Comparison of ENCODE assay signal across 36 mouse cellular contexts in genomic region chr5:97410190-97410589, GRCm38 (mm10). TPM values are rescaled to one million over a fixed set of nuclear protein-coding genes. Genes with fewer than 3 reads are reported as not detected.
DNase-seq lines count a peak whose midpoint lies in the region; ATAC-seq lines count a peak whose summit lies in the region.
"Had no signal": no experiment of that assay in that cellular context is flagged by ENCODE, and none has a peak within 500 bp of the region (broad histone marks: within the 10 kb centered on the region; RNA-seq: fewer than 3 reads in every experiment).

No protein-coding gene starts in this region.

- peak; percentile 58 for DNase-seq in forebrain, embryonic 14.5 days (ENCODE audit: low spot score)
- DNase-seq in forebrain, embryonic 10.5 days (ENCODE audit: extremely low spot score, low spot score), result no peak
- no peak for DNase-seq in hindbrain, embryonic 10.5 days (ENCODE audit: low spot score)
- no peak for DNase-seq in heart, postnatal 36 days
- DNase-seq: adrenal gland, adult 8-10 months; cerebellum, adult 11 months; cerebellum, adult 9-11 months; embryo, embryonic 11 days; gastrocnemius, postnatal 14 days; heart, postnatal 14 days; kidney, adult 8-10 months; kidney, postnatal 4 days; layer of hippocampus, adult 9-11 months; liver; lung, adult 2 months; lung, postnatal 10 days; spleen, adult 18-20 months; thymus, postnatal 14 days had no signal

- no peak overlapping the region for H3K27ac ChIP-seq in forebrain, embryonic 14.5 days (ENCODE audit: low read depth, low read length)
- no peak overlapping the region for H3K27ac ChIP-seq in forebrain, embryonic 10.5 days
- H3K27ac ChIP-seq in hindbrain, embryonic 13.5 days, result peak overlapping the region; percentile 10; the same call in 1 of the 2 replicates
- no peak overlapping the region for H3K27ac ChIP-seq in hindbrain, embryonic 10.5 days
- peak overlapping the region; percentile 48; the same call in 1 of the 2 replicates for H3K27ac ChIP-seq in neural tube, embryonic 14.5 days (ENCODE audit: low read depth, low read length)
- no peak overlapping the region for H3K27ac ChIP-seq in neural tube, embryonic 15.5 days (replicated peaks)
- H3K27ac ChIP-seq: embryonic facial prominence, embryonic 12.5 days; kidney, postnatal 0 days; liver, embryonic 14.5 days; macrophage had no signal

- no peaks in the 10 kb centered on the region for H3K36me3 ChIP-seq in forebrain, embryonic 14.5 days (ENCODE audit: control insufficient read depth, insufficient read depth, low read length)
- H3K36me3 ChIP-seq in forebrain, embryonic 10.5 days (replicated peaks), result no peaks in the 10 kb centered on the region
- H3K36me3 ChIP-seq in hindbrain, embryonic 13.5 days, result no peaks in the 10 kb centered on the region
- no peaks in the 10 kb centered on the region for H3K36me3 ChIP-seq in hindbrain, embryonic 10.5 days
- no peaks in the 10 kb centered on the region for H3K36me3 ChIP-seq in neural tube, embryonic 14.5 days (ENCODE audit: control insufficient read depth, insufficient read depth, low read length)
- no peaks in the 10 kb centered on the region for H3K36me3 ChIP-seq in neural tube, embryonic 15.5 days
- H3K36me3 ChIP-seq: embryonic facial prominence, embryonic 12.5 days; G1E had no signal

- H3K9me3 ChIP-seq in forebrain, embryonic 14.5 days (replicated peaks; ENCODE audit: control insufficient read depth, low read length), result no peaks in the 10 kb centered on the region
- H3K9me3 ChIP-seq in forebrain, embryonic 10.5 days, result no peaks in the 10 kb centered on the region
- no peaks in the 10 kb centered on the region for H3K9me3 ChIP-seq in hindbrain, embryonic 13.5 days
- H3K9me3 ChIP-seq in hindbrain, embryonic 10.5 days, result no peaks in the 10 kb centered on the region
- no peaks in the 10 kb centered on the region for H3K9me3 ChIP-seq in neural tube, embryonic 14.5 days (ENCODE audit: control insufficient read depth, low read length)
- 0 out of 2 replicates have a peak, but pooled peaks cover 3% of the 10 kb centered on the region for H3K9me3 ChIP-seq in neural tube, embryonic 15.5 days (replicated peaks)
- H3K9me3 ChIP-seq: embryonic facial prominence, embryonic 12.5 days; G1E had no signal

- no peaks in the 10 kb centered on the region for H3K27me3 ChIP-seq in forebrain, embryonic 14.5 days (replicated peaks; ENCODE audit: control insufficient read depth, insufficient read depth, low read length)
- H3K27me3 ChIP-seq in forebrain, embryonic 10.5 days (ENCODE audit: poor library complexity, severe bottlenecking), result no peaks in the 10 kb centered on the region
- H3K27me3 ChIP-seq in hindbrain, embryonic 13.5 days, result no peaks in the 10 kb centered on the region
- no peaks in the 10 kb centered on the region for H3K27me3 ChIP-seq in hindbrain, embryonic 10.5 days (ENCODE audit: insufficient read depth, poor library complexity, severe bottlenecking)
- no peaks in the 10 kb centered on the region for H3K27me3 ChIP-seq in neural tube, embryonic 14.5 days (ENCODE audit: control insufficient read depth, insufficient read depth, low read length)
- no peaks in the 10 kb centered on the region for H3K27me3 ChIP-seq in neural tube, embryonic 15.5 days (replicated peaks)
- H3K27me3 ChIP-seq: embryonic facial prominence, embryonic 12.5 days had no signal

- H3K4me3 ChIP-seq in forebrain, embryonic 14.5 days (ENCODE audit: low read depth, low read length), result no peak overlapping the region
- no peak overlapping the region for H3K4me3 ChIP-seq in forebrain, embryonic 10.5 days
- H3K4me3 ChIP-seq in hindbrain, embryonic 13.5 days, result no peak overlapping the region
- no peak overlapping the region for H3K4me3 ChIP-seq in hindbrain, embryonic 10.5 days
- no peak overlapping the region for H3K4me3 ChIP-seq in neural tube, embryonic 14.5 days (ENCODE audit: low read depth, low read length)
- H3K4me3 ChIP-seq in neural tube, embryonic 15.5 days (replicated peaks), result no peak overlapping the region
- H3K4me3 ChIP-seq: embryonic facial prominence, embryonic 12.5 days had no signal

- peaks cover 11% of the 10 kb centered on the region for H3K4me1 ChIP-seq in forebrain, embryonic 14.5 days (ENCODE audit: control insufficient read depth, insufficient read depth, low read length)
- H3K4me1 ChIP-seq in forebrain, embryonic 10.5 days, result no peaks in the 10 kb centered on the region
- peaks cover 12% of the 10 kb centered on the region for H3K4me1 ChIP-seq in hindbrain, embryonic 13.5 days (replicated peaks)
- 0 out of 2 replicates have a peak, but pooled peaks cover 3% of the 10 kb centered on the region for H3K4me1 ChIP-seq in hindbrain, embryonic 10.5 days (replicated peaks)
- 0 out of 2 replicates have a peak, but pooled peaks cover 4% of the 10 kb centered on the region for H3K4me1 ChIP-seq in neural tube, embryonic 14.5 days (ENCODE audit: control insufficient read depth, insufficient read depth, low read length)
- H3K4me1 ChIP-seq in neural tube, embryonic 15.5 days, result peaks cover 9% of the 10 kb centered on the region
- H3K4me1 ChIP-seq: embryonic facial prominence, embryonic 12.5 days had no signal

- intact Hi-C loops in heart, postnatal 36 days (cut with DNase I), result no loop called here

- ATAC-seq in forebrain, embryonic 14.5 days, result 0 out of 2 replicates have a peak, but pooled peaks have one; percentile 43
- no peak for ATAC-seq in hindbrain, embryonic 13.5 days (ENCODE audit: low FRiP score)
- 0 out of 2 replicates have a peak, but pooled peaks have one; percentile 42 for ATAC-seq in neural tube, embryonic 14.5 days (ENCODE audit: low read depth)
- no peak for ATAC-seq in neural tube, embryonic 15.5 days (ENCODE audit: low FRiP score)
- ATAC-seq: intestine, embryonic 16.5 days had no signal

- H3K4me2 ChIP-seq in forebrain, embryonic 14.5 days (ENCODE audit: low read length), result no peak overlapping the region
- no peak overlapping the region for H3K4me2 ChIP-seq in hindbrain, embryonic 13.5 days
- H3K4me2 ChIP-seq in neural tube, embryonic 14.5 days (ENCODE audit: low read depth, low read length), result no peak overlapping the region
- no peak overlapping the region for H3K4me2 ChIP-seq in neural tube, embryonic 15.5 days
- H3K4me2 ChIP-seq: embryonic facial prominence, embryonic 12.5 days had no signal

- no peak overlapping the region for H3K9ac ChIP-seq in forebrain, embryonic 14.5 days (ENCODE audit: low read length)
- no peak overlapping the region for H3K9ac ChIP-seq in hindbrain, embryonic 13.5 days
- no peak overlapping the region for H3K9ac ChIP-seq in neural tube, embryonic 14.5 days (replicated peaks; ENCODE audit: low read depth, low read length)
- no peak overlapping the region for H3K9ac ChIP-seq in neural tube, embryonic 15.5 days (replicated peaks)
- H3K9ac ChIP-seq: embryonic facial prominence, embryonic 12.5 days; liver, embryonic 14.5 days had no signal

- WGBS in forebrain, embryonic 14.5 days, result 47% methylated on average over 6 of the region's 6 CpGs
- 95% methylated on average over 6 of the region's 6 CpGs for WGBS in forebrain, embryonic 10.5 days
- 38% methylated on average over 6 of the region's 6 CpGs for WGBS in hindbrain, embryonic 13.5 days
- WGBS in hindbrain, embryonic 10.5 days, result 85% methylated on average over 6 of the region's 6 CpGs
- WGBS in neural tube, embryonic 14.5 days, result 24% methylated on average over 6 of the region's 6 CpGs
- 34% methylated on average over 6 of the region's 6 CpGs for WGBS in neural tube, embryonic 15.5 days

RNA-seq across cellular contexts. Expression of gene Naa11, which starts 18.0 kb away (rescaled TPM):
- 0.08 TPM in 1 of 2 replicates, not detected in the other for polyA plus RNA-seq in forebrain, embryonic 14.5 days (2014; fragmentation: Nextera tagmentation; extraction: Ambion mirVana)
- not detected in 2 replicates for polyA plus RNA-seq in forebrain, embryonic 10.5 days (2016; fragmentation: Nextera tagmentation; extraction: Ambion mirVana)
- polyA plus RNA-seq in hindbrain, embryonic 13.5 days (2015; fragmentation: Nextera tagmentation; extraction: Ambion mirVana), result not detected in 2 replicates
- not detected in 2 replicates for polyA plus RNA-seq in hindbrain, embryonic 10.5 days (2016; fragmentation: Nextera tagmentation; extraction: Ambion mirVana)
- not detected in 2 replicates for polyA plus RNA-seq in neural tube, embryonic 14.5 days (2014; fragmentation: Nextera tagmentation; extraction: Ambion mirVana)
- not detected in 2 replicates for polyA plus RNA-seq in neural tube, embryonic 15.5 days (2015; fragmentation: Nextera tagmentation; extraction: Ambion mirVana)
- total RNA-seq in heart, postnatal 36 days (2021), result not detected
- total RNA-seq: adrenal gland, adult 8-10 months; adrenal gland, postnatal 4 days; gastrocnemius, postnatal 14 days; granulocyte monocyte progenitor cell, adult 5-6 weeks; heart, postnatal 14 days; megakaryocyte-erythroid progenitor cell, adult 5-6 weeks; monocyte, adult 5-6 weeks; neutrophil, adult 5-6 weeks had no signal
- polyA plus RNA-seq: embryonic facial prominence, embryonic 12.5 days; G1E; heart, embryonic 14.5 days; intestine, embryonic 16.5 days; kidney, postnatal 0 days; limb, embryonic 11.5 days; liver, embryonic 14.5 days; lung, adult 2 months; macrophage; urinary bladder, adult 2 months had no signal

RNA-seq across cellular contexts. Expression of gene Gk2, which starts 46.6 kb away (rescaled TPM):
- polyA plus RNA-seq in forebrain, embryonic 14.5 days (2014; fragmentation: Nextera tagmentation; extraction: Ambion mirVana), result not detected in 2 replicates
- not detected in 2 replicates for polyA plus RNA-seq in forebrain, embryonic 10.5 days (2016; fragmentation: Nextera tagmentation; extraction: Ambion mirVana)
- polyA plus RNA-seq in hindbrain, embryonic 13.5 days (2015; fragmentation: Nextera tagmentation; extraction: Ambion mirVana), result not detected in 2 replicates
- not detected in 2 replicates for polyA plus RNA-seq in hindbrain, embryonic 10.5 days (2016; fragmentation: Nextera tagmentation; extraction: Ambion mirVana)
- not detected in 2 replicates for polyA plus RNA-seq in neural tube, embryonic 14.5 days (2014; fragmentation: Nextera tagmentation; extraction: Ambion mirVana)
- polyA plus RNA-seq in neural tube, embryonic 15.5 days (2015; fragmentation: Nextera tagmentation; extraction: Ambion mirVana), result not detected in 2 replicates
- not detected for total RNA-seq in heart, postnatal 36 days (2021)
- total RNA-seq: adrenal gland, adult 8-10 months; adrenal gland, postnatal 4 days; gastrocnemius, postnatal 14 days; granulocyte monocyte progenitor cell, adult 5-6 weeks; heart, postnatal 14 days; megakaryocyte-erythroid progenitor cell, adult 5-6 weeks; monocyte, adult 5-6 weeks had no signal
- polyA plus RNA-seq: embryonic facial prominence, embryonic 12.5 days; G1E; heart, embryonic 14.5 days; intestine, embryonic 16.5 days; kidney, postnatal 0 days; limb, embryonic 11.5 days; liver, embryonic 14.5 days; lung, adult 2 months; macrophage; stomach, embryonic 16.5 days; urinary bladder, adult 2 months had no signal

Comparison
In these comparisons a context has a peak if more than half of its experiments do, and no peak if none do; other contexts are left out.
1. ATAC-seq: peak in forebrain, embryonic 14.5 days (single experiment) and neural tube, embryonic 14.5 days (single experiment); none in hindbrain, embryonic 13.5 days (single experiment) and neural tube, embryonic 15.5 days (single experiment).
2. H3K27ac ChIP-seq: peak in hindbrain, embryonic 13.5 days (single experiment) and neural tube, embryonic 14.5 days (single experiment); none in forebrain, embryonic 14.5 days (single experiment), forebrain, embryonic 10.5 days (single experiment), hindbrain, embryonic 10.5 days (single experiment) and neural tube, embryonic 15.5 days (single experiment).